Mouse (Mus musculus): ENCODE results near the gene Gm12830.

Gm12830 gene

GRCm38 (mm10) chr4:114821567-114822192 lies at the start of gene Gm12830:
Gene Gm12830, plus strand, starts transcription at chr4:114821722.
- no peak for DNase-seq (ENCODE audit: low read depth, low spot score)

GRCm38 (mm10) chr4:114773316-114773715 lies 48.2 kb upstream of the Gm12830 start:
- no peak for DNase-seq (ENCODE audit: low read depth, low spot score)

DNA sequence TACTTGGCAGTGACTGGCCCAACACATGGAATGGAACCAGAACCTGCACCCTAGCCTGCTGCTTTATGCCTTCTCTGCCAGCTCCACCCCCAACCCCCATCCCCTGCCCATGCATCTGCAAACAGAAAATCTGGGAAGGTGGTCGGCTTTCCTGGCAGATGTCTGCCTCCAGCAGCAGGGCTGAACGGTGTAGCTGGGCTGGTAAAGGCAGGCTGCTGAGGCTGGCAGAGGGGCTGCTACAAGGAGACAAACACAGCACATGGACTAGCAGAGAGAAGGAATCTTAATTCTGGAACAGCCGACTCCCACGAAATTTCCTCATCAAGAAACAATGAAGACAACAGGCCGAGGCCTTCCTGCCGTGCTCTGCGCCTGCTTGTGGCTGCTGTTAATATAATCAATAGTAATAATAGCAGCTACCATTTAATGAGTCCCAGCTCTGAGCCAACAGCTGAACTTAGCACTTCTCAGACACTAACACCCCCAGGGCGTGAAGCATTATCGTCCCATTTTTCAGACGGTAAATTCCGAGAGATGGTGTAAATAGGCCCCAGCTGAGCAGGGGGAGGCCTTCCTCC lies 43.8 kb upstream of the Gm12830 start:
- no peak for DNase-seq (ENCODE audit: low read depth, low spot score)

DNA sequence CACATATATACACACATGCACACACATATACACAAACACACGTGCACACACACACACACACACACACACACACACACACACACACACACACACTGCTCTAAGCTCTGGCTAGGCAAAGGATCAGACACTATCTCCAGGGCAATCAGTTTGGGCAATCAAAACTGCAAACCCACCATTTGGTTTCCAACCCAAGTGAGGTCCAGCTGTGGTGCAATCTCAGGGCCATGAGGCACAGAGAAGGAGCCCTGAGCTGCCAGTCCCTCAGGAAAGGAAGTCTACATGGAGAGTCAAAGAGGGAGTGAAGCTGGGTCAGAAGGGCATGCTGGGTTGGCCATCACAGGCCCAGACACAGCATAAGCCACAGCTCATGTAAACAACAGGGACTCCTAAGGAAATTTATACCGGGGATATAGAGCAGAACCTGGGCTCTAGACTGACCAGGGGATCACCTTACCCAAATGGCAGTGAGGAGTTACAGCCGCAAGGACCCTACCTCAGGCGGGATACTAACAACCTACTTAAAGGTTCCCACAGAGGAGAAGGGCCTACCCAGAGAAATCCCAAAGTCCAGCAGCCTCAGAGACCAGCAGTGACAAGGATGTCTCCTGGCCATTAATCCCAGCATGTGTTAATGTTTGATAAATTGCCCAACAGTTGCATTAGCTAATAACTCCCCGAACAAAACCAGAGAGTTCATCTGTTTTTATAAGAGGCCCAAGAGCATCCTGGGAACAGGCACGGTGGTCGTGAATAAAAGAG lies 42.6 kb upstream of the Gm12830 start:
- DNase-seq (ENCODE audit: low read depth, low spot score): no peak

- no peak for DNase-seq (ENCODE audit: low read depth, low spot score)
Observed at GRCm38 (mm10) chr4:114779475-114779757, 42.1 kb upstream of the Gm12830 start.

DNA sequence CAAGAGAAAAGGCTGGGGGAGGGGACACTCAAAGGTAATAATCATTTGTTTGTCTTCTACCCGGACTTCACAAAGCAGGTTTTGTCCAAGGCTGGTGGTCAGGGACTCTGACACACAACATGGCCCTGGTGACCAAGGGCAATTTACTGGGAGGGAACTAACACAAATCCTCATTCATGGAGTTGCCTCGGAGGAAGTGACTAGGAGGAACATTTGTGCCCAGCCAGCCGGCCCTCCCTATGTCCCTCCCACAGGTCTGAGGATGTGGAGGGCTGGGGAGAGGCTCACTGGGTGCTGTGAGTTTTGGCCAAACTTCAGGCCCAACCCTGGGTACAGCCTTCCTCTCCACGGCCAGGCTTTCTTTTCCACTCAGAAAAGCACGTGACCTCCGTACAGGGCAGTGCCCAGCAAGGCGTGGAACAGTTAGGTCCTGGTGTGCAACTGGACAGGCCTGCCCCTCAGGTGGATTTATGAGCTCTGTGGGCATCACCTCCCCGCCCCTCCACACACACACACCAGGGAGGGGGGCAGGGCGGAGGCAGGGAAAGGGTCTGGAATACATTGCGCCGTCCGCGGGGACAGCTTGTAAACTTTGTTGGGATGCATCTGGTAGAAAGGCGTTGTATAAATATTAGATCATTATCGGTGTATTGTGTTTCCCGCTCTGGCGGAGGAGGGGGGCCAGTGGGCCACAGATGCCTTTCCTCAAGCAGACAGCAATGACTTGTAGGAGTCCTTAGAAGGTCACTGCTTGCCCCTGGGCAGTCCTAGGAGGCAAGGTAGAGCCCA lies 41.6 kb upstream of the Gm12830 start:
- no peak for DNase-seq (ENCODE audit: low read depth, low spot score)

- DNase-seq (ENCODE audit: low read depth, low spot score): no peak
Observed at GRCm38 (mm10) chr4:114782851-114783250, 38.7 kb upstream of the Gm12830 start.

DNA sequence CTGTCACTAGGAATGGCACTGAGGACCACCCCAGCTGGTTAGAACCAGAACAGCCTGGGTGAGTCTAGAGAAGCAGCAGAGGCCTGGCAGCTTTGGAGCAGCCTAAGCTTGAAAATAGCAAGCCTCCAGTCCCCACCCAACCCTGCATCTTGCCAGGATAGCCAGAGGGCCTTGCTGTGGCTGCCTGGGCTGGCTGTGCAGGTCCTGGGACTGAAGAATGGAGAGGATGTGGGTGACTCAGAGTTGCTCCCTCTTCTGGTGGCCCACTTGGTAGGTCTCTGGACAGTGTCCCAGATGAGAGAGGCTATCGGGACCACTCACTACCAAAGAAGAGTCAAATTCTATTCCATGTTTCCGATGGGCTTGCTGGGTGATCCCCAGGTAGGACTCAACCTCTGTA lies 36.8 kb upstream of the Gm12830 start:
- no peak for DNase-seq (ENCODE audit: low read depth, low spot score)

- no peak for DNase-seq (ENCODE audit: low read depth, low spot score)
Observed at GRCm38 (mm10) chr4:114788856-114789255, 32.7 kb upstream of the Gm12830 start.

DNA sequence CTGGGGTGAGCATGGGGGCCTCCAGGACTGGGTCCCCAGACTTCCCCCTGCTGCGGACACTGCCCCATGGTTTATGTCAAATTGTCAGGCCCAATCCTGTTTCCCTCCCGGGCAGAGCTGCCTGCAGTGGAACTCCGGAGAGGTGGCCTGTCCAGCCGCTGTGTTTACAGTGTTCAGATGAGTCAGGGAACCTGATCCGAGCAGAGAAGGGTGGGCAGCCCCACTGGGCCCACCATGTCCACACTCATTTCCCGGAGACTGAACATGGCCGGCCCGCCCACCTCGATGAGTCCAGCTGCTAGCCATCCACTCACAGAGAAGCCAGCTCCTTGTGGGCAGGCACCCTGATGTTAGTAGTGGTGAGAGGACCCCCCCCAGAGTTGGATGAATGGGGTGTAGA lies 29.9 kb upstream of the Gm12830 start:
- DNase-seq (ENCODE audit: low read depth, low spot score): no peak

GRCm38 (mm10) chr4:114793836-114794235 lies 27.7 kb upstream of the Gm12830 start:
- DNase-seq (ENCODE audit: low read depth, low spot score): no peak

DNA sequence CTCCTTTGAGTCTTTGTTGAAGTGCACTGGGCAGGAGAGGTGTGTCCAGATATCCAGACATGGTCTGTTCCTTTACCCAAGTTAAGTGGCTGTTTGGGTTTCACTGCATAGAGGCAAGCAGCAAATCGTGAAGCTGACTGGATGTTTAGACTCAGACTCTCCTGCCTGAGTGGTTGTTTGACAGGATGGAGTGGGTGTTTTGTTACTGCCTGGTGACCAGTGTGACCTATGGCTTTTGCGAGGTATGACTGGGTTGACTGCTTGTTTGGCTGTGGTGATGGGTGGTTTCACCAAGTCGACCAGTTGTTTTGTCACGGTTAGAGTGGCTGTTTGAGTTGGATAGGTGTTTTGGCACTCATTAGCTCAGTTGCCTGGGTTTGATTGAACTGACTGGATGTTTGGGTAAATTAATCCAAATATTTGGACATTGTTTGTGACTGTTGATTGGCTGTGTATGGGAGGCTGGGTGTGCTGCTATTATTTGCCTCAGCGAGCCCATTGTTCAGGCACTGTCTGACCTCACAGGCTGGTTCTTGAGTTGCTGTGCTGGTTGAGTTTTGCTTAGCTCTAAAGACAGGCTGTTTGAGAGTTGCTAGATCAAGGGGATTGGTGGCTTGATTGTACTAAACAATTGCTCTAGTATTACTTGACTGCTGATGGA lies 24.1 kb upstream of the Gm12830 start:
- DNase-seq (ENCODE audit: low read depth, low spot score): no peak

DNA sequence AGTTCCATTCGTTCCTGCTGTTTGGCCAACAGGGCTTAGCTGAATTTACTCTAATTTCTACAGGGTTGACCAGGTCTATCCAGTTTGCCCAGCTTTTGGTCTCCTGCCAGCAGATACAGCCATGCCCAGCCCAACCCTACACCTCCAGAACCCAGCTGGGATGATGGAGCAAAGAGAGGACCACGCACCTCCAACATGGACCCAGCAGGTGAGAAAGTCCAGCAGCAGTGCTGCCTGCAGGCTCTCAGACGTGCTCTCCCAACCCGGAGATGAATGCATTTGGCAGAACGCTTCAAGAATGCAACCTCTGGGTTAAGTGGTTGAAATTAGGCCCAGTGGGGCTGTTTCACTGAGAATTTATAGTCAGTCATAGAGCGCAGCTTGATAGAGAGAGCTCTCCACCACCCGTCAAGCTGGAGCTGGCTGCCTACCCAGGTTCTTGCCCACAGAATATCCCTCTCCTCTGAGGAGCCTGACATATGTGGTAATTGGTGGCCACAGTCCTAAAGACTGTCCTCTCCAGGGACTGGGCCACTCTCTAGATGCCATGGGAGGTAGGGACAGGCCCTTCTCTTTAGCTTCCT lies 23.4 kb upstream of the Gm12830 start:
- DNase-seq (ENCODE audit: low read depth, low spot score): no peak

DNA sequence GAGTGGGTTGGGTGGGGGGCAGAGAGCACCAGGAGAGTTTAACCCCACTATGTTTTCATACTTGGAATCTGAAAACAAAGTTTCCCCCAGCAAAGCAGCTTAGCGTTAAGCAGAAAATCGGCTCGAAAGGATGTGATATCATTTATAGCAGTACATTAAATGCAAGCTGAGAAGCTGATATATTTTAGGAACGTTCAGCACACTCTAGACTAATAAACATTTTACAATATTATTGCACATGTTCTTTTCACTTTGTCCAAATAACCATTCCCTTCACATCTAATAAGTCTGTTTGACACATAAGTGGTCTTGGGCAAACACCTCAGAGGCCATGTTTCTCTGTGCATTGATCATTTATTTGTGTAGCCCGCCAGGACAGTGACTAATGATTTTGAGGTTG lies 17.4 kb upstream of the Gm12830 start:
- DNase-seq (ENCODE audit: low read depth, low spot score): no peak

DNA sequence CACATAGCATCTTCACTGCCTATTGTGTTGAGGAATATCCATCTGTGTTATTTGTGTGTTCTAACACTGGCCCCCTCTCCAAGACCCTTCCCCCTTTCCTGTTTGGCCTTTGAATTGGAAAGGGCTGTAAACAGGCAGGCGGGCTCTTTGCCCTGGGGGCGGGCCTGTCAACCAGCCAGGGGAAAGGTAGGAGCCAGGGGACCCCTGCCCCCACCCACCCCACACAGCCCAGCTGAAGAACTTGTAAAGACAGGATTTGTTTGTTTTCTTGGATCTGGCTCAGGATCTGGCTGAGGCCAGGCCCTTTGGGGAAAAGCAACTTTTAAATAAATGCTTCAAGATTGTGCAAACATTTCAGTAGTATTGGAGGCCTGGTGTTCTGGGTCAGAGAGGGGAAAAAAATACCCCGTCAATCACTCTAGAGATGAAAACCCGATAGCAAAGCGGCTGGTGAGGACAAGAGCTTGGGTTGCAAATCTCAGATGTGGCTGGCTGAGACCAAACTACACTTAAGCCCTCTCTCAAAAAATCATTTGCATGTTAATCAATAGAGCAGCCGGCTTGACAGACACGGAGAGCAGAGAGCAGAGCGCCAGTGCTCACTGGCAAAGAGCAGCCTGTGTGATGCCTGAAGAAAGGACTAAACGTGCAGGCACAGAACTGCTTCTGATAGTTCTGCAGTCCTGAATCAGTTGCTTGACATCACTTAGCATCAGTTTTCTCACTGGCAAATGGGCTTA lies 2.4 kb upstream of the Gm12830 start:
- DNase-seq (ENCODE audit: low read depth, low spot score): no peak

DNA sequence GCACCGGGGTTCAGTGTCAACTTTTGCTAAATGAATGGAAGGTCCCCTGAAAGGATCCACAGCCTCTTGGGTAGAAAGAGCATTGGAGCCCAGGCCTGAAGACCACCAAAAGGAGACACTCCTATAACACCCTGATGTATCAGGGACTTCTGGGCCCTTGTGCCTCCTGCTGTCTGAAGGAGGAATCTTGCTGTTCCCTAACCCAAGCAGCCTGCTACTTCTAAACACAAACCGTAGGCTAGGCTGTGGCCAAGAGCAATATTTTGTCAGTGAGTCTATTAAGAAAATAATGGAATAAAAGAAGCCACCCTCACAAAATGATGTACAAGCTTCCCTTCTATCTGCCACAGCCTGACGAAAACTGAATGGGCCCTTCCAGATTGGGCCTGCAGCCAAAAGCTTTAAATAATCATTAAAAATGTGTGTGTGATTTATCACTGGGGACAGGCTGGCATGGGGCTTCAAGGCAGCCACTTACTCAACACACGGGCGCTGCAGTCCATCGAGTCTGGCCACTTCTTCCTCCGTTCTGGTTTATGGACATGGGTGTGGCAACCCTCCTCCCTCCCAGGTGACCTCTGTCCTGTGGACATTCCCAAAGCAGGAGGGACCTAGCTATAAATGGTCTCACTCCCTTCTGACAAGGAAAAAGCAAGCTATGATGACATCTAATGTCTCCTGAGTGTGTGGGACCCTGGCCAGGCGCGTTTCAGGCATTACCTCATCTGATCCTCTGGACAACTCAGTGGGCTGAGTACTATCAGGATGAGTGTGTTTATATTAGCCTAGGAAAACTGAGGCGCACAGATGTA lies 13.5 kb downstream of the Gm12830 start:
- no peak for DNase-seq (ENCODE audit: low read depth, low spot score)

DNA sequence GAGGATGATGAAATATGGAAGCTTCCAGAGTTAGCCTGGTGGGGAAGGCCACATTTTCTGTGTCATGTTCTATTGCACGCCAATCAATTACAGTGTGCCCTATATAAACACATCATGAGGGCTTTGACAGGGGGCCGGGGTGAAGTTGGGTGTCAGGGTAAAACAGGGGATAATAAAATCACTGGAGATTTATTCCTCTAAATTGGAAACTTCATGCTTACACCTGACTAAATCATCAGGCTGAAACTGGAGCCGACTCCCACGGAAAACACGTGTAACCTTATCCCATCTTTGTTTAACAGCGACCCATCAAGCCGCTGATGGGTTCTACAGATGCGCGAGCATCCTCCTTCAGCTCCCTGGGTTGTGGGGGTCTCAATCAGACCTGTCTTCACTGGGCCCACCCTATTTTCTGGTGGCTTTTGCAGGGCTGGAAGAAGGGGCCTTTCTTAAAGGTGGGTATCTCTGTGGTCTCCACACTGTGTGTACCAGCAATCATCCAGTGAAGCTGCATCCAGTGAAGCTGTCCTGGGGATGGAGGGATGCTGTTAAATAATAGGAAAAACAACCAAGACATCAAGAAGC lies 19.9 kb downstream of the Gm12830 start:
- DNase-seq (ENCODE audit: low read depth, low spot score): no peak

DNA sequence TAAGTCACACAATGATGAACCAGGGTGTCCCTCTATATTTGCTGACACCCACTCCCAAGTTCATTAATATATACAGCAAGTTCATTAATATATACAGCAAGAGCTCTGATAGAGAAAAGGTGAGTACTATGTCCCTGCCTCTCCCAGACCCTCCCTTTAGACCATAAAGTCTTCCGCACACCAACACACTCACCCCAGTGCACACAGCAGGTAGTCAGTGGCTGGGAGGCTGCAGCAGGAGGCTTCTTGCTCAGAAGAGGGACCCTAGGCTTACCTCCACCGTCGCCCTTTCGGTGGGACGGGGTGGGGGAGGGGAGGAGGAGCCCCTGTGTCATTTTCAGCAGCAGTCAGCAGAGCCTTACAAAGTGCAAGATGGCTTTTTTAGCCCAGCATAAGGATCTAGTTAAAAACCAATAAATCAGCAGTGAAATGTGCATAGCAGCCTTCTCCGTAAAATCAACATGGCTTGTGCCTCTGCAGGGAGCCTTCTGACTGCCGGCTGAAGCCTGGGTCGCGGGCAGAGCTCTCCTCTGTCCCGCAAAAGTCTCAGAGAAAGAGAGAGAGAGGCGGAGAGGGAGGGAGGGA lies 20.9 kb downstream of the Gm12830 start:
- no peak for DNase-seq (ENCODE audit: low read depth, low spot score)

DNA sequence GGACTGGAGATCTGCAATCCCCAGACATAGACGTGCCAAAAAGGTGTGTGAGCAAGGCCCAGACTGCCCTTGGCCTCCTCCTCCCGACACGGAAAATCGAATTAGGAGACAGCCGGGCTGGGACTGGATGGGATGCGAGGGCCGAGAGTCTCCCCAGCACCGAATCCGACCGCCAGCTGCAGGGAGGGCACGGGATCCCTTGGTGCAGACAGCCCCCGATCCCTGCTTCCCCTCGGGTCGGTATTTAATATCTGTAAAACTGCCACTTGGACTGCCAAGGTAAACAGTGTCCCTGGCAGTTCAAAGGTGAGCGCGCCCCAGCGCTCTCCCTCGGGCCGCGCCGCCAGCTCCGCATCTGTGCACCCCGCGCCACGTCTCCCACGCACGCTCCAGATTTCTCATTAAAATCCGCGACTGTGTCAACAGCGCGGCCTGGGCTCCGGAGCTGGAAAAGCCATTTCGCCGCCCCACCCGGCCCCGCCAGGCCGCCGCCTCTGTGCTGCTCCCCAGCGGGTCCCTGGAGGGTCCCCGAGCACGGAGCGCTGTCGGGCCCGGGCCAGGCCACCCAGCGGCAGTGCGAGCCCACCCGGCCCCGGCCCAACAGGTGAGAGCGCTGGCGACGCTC lies 21.7 kb downstream of the Gm12830 start:
- no peak for DNase-seq (ENCODE audit: low read depth, low spot score)
